Mouse (Mus musculus): Measurements from ENCODE around the gene P2ry2. TPM values are rescaled to one million over a fixed set of nuclear protein-coding genes. Genes with fewer than 3 reads are reported as not detected.

The P2ry2 gene
- polyA plus RNA-seq, 1 experiment from 2014 or later = 1.0 TPM

GRCm38 (mm10) chr7:100950481-100951010, 62.1 kb downstream of the P2ry2 start:
- Histone ChIP-seq H3K9me3 (no peaks in the 10 kb centered on the region), H3K36me3 (no peaks in the 10 kb centered on the region), H3K27ac (no peak overlapping the region), H3K9ac (no peak overlapping the region), H3K4me3 (no peak overlapping the region), H3K4me2 (replicated peaks) (no peak overlapping the region), H3K27me3 (replicated peaks) (no peaks in the 10 kb centered on the region), H3K4me1 (no peaks in the 10 kb centered on the region)
- ATAC-seq (ENCODE audit: low FRiP score, low read depth) = no peak
- 70% methylated on average over 12 of the region's 12 CpGs for WGBS

- 64% methylated on average over 5 of the region's 5 CpGs for WGBS
- Histone ChIP-seq H3K36me3 (no peaks in the 10 kb centered on the region), H3K27me3 (replicated peaks) (no peaks in the 10 kb centered on the region), H3K9me3 (no peaks in the 10 kb centered on the region), H3K9ac (no peak overlapping the region), H3K4me3 (no peak overlapping the region), H3K27ac (no peak overlapping the region), H3K4me2 (replicated peaks) (no peak overlapping the region), H3K4me1 (no peaks in the 10 kb centered on the region)
- no peak for ATAC-seq (ENCODE audit: low FRiP score, low read depth)
These were observed 62.6 kb downstream of the P2ry2 start for GRCm38 (mm10) chr7:100950031-100950430.

Other genes starting within 250 kb of the P2ry2 start
- 3.7 and 3.9 TPM in 2 replicates for gene Relt, start 149.4 kb downstream of the P2ry2 start, polyA plus RNA-seq (2016; fragmentation: Nextera tagmentation; extraction: Ambion mirVana)
- gene Arhgef17, start 80.8 kb downstream of the P2ry2 start, polyA plus RNA-seq (2016; fragmentation: Nextera tagmentation; extraction: Ambion mirVana) = 7.1 and 7.9 TPM in 2 replicates
- gene P2ry6, start 38.2 kb downstream of the P2ry2 start, polyA plus RNA-seq (2016; fragmentation: Nextera tagmentation; extraction: Ambion mirVana) = 2.9 and 3.3 TPM in 2 replicates
- 34.6 and 36.5 TPM in 2 replicates for gene Fchsd2, start 80.0 kb upstream of the P2ry2 start, polyA plus RNA-seq (2016; fragmentation: Nextera tagmentation; extraction: Ambion mirVana)